Mouse (Mus musculus) kidney, embryonic 15.5 days (tissue): Measurements from ENCODE around the gene Wnk1. TPM values are rescaled to one million over a fixed set of nuclear protein-coding genes. Genes with fewer than 3 reads are reported as not detected.

Source experiments
- ATAC-seq: fragments of 200-750 bp; cut with Nextera tagmentation; replicated peaks from 2 replicates; pipeline ENCODE4 v1.8.0; 2017; ENCODE audit warnings: moderate TSS enrichment; ENCODE audit not compliant: low FRiP score
- H3K27ac ChIP-seq: fragments of 300-500 bp; sonication (generic); 2 replicates; pipeline ENCODE4 v1.5.1; 2015; ENCODE audit warnings: mild to moderate bottlenecking, inconsistent platforms
- H3K27me3 ChIP-seq: fragments of 300-500 bp; sonication (generic); 2 replicates; pipeline ENCODE4 v1.6.1; 2015; ENCODE audit warnings: inconsistent platforms
- H3K36me3 ChIP-seq: fragments of 300-500 bp; sonication (generic); 2 replicates; pipeline ENCODE4 v1.6.1; 2015; ENCODE audit warnings: inconsistent platforms
- H3K4me1 ChIP-seq: fragments of 300-500 bp; sonication (generic); 2 replicates; pipeline ENCODE4 v1.6.1; 2015; ENCODE audit warnings: inconsistent platforms
- H3K4me2 ChIP-seq: fragments of 300-500 bp; sonication (generic); 2 replicates; pipeline ENCODE4 v1.6.1; 2015; ENCODE audit warnings: moderate library complexity, mild to moderate bottlenecking, inconsistent platforms
- H3K4me3 ChIP-seq: fragments of 300-500 bp; sonication (generic); replicated peaks from 2 replicates; pipeline ENCODE4 v1.5.1; 2015; ENCODE audit warnings: mild to moderate bottlenecking, inconsistent platforms
- H3K9ac ChIP-seq: fragments of 300-500 bp; sonication (generic); 2 replicates; pipeline ENCODE4 v1.6.1; 2015; ENCODE audit warnings: mild to moderate bottlenecking, inconsistent platforms
- H3K9me3 ChIP-seq: fragments of 300-500 bp; sonication (generic); replicated peaks from 2 replicates; pipeline ENCODE4 v1.6.1; 2016; ENCODE audit warnings: inconsistent platforms
- WGBS: fragments of 180-500 bp; shearing (Covaris S2); methylation state at CpG from one replicate; pipeline ENCODE4 v1.1.7; 2015; ENCODE audit warnings: mixed read lengths; 5-methylcytosine and 5-hydroxymethylcytosine counted together
- polyA plus RNA-seq: library from polyadenylated mRNA; unstranded; fragments of >200 nt; fragmentation: Nextera tagmentation; extraction: Ambion mirVana; gene quantifications from 2 replicates; pipeline ENCODE4 v1.2.1, GENCODE M21; 2015

Wnk1 gene
- polyA plus RNA-seq, 1 experiment from 2014 or later, result 54.1 TPM

- no peak for ATAC-seq
- Histone ChIP-seq H3K27me3 (no peaks in the 10 kb centered on the region), H3K36me3 (peaks cover 97% of the 10 kb centered on the region), H3K4me1 (no peaks in the 10 kb centered on the region), H3K9ac (no peak overlapping the region), H3K9me3 (no peaks in the 10 kb centered on the region), H3K4me3 (no peak overlapping the region), H3K27ac (no peak overlapping the region), H3K4me2 (no peak overlapping the region)
- 45% methylated on average over 4 of the region's 4 CpGs for WGBS
These were observed 114.1 kb downstream of the Wnk1 start for GRCm38 (mm10) chr6:119924235-119925005.

- Histone ChIP-seq H3K36me3 (peaks cover 95% of the 10 kb centered on the region), H3K9ac (no peak overlapping the region), H3K9me3 (no peaks in the 10 kb centered on the region), H3K27me3 (no peaks in the 10 kb centered on the region), H3K4me2 (no peak overlapping the region), H3K4me3 (no peak overlapping the region), H3K4me1 (no peaks in the 10 kb centered on the region), H3K27ac (no peak overlapping the region)
- 84% methylated on average over 4 of the region's 4 CpGs for WGBS
- no peak for ATAC-seq
These were observed 115.9 kb downstream of the Wnk1 start for GRCm38 (mm10) chr6:119922544-119922943.

- 91% methylated on average over 3 of the region's 3 CpGs for WGBS
- H3K27me3 ChIP-seq, result no peaks in the 10 kb centered on the region
- ATAC-seq, result no peak
- H3K36me3 ChIP-seq, result peaks cover 94% of the 10 kb centered on the region
- H3K4me2 ChIP-seq, result no peak overlapping the region
- H3K4me3 ChIP-seq, result no peak overlapping the region
- H3K27ac ChIP-seq, result no peak overlapping the region
- H3K9me3 ChIP-seq, result no peaks in the 10 kb centered on the region
- H3K4me1 ChIP-seq, result no peaks in the 10 kb centered on the region
- no peak overlapping the region for H3K9ac ChIP-seq
These were observed 116.3 kb downstream of the Wnk1 start for GRCm38 (mm10) chr6:119922136-119922535.

DNA sequence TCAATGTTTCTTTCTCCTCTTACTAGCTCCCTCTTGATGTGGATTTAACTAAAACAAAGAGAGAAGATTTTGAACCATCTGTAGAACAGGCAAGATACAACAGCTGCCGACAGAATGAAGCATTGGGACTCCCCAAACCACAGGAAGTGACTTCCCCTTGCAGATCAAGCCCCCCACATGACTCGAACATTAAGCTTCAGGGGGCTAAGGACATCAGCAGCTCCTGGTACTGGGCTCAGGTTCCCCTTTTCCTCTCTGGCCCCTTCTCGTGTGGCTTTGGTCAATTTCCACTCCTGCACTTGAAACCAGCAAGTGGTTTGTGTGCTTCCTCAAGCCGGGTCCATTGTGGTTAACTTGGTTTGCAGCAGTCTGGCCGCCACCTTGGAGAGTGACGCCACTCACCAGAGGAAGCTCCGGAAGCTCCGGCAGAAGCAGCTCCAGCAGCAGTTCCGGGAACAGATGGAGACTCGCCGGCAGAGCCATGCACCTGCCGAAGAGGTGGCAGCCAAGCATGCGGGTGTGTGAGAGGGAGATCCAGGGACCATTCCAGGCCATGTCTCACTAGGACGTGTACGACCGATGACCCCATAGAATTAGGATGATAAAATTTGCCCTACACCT is 119.8 kb downstream of the Wnk1 start:
- H3K9ac ChIP-seq, result no peak overlapping the region
- H3K36me3 ChIP-seq, result peaks cover 91% of the 10 kb centered on the region
- H3K4me3 ChIP-seq, result no peak overlapping the region
- no peak overlapping the region for H3K4me2 ChIP-seq
- no peak overlapping the region for H3K27ac ChIP-seq
- H3K4me1 ChIP-seq, result no peaks in the 10 kb centered on the region
- 85% methylated on average over 16 of the region's 16 CpGs for WGBS
- H3K9me3 ChIP-seq, result no peaks in the 10 kb centered on the region
- ATAC-seq, result no peak
- H3K27me3 ChIP-seq, result no peaks in the 10 kb centered on the region

GRCm38 (mm10) chr6:119915710-119916109 is 122.8 kb downstream of the Wnk1 start:
- no peak overlapping the region for H3K27ac ChIP-seq
- WGBS, result 92% methylated on average over 5 of the region's 5 CpGs
- no peak overlapping the region for H3K4me2 ChIP-seq
- no peaks in the 10 kb centered on the region for H3K4me1 ChIP-seq
- H3K4me3 ChIP-seq, result no peak overlapping the region
- H3K36me3 ChIP-seq, result peaks cover 89% of the 10 kb centered on the region
- ATAC-seq, result no peak
- no peaks in the 10 kb centered on the region for H3K9me3 ChIP-seq
- no peaks in the 10 kb centered on the region for H3K27me3 ChIP-seq
- H3K9ac ChIP-seq, result no peak overlapping the region

DNA sequence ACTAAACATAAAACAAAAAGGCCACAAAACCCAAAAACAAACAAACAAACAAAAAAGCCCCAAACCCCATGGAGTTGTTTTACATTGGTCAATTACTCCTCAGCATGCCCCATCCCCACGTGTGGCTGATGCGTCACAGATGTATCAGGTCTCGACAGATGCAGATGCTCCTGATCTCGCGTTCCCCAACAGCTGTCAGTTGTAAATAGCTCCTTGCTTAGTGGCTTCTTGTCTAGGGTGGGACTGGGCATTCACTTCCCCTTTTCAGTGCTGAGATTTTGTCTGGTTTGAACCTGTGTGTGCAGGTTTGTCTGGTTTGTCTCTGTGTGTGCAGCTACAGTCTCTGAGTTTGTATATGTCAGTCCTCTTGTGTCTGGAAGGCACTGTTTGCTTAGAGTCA is 126.4 kb downstream of the Wnk1 start:
- ATAC-seq, result no peak
- H3K4me3 ChIP-seq, result no peak overlapping the region
- H3K27me3 ChIP-seq, result no peaks in the 10 kb centered on the region
- peaks cover 58% of the 10 kb centered on the region for H3K36me3 ChIP-seq
- WGBS, result 71% methylated on average over 5 of the region's 5 CpGs
- H3K4me2 ChIP-seq, result no peak overlapping the region
- no peaks in the 10 kb centered on the region for H3K9me3 ChIP-seq
- H3K27ac ChIP-seq, result no peak overlapping the region
- no peak overlapping the region for H3K9ac ChIP-seq
- no peaks in the 10 kb centered on the region for H3K4me1 ChIP-seq

GRCm38 (mm10) chr6:119905461-119905860 is 133.0 kb downstream of the Wnk1 start:
- Histone ChIP-seq H3K4me2 (no peak overlapping the region), H3K9me3 (no peaks in the 10 kb centered on the region), H3K36me3 (peaks cover 10% of the 10 kb centered on the region), H3K27me3 (no peaks in the 10 kb centered on the region), H3K4me1 (peaks cover 12% of the 10 kb centered on the region), H3K4me3 (no peak overlapping the region), H3K27ac (no peak overlapping the region), H3K9ac (no peak overlapping the region)
- no peak for ATAC-seq
- WGBS, result 86% methylated on average over 5 of the region's 5 CpGs

GRCm38 (mm10) chr6:119903081-119903789 is 135.2 kb downstream of the Wnk1 start:
- Histone ChIP-seq H3K4me1 (peaks cover 12% of the 10 kb centered on the region), H3K9me3 (no peaks in the 10 kb centered on the region), H3K4me3 (peak overlapping the region; percentile 78), H3K27me3 (no peaks in the 10 kb centered on the region), H3K9ac (peak overlapping the region; percentile 98), H3K27ac (peak overlapping the region; percentile 96), H3K4me2 (peak overlapping the region; percentile 77), H3K36me3 (peaks cover 10% of the 10 kb centered on the region)
- WGBS, result 16% methylated on average over 15 of the region's 15 CpGs
- no peak for ATAC-seq

DNA sequence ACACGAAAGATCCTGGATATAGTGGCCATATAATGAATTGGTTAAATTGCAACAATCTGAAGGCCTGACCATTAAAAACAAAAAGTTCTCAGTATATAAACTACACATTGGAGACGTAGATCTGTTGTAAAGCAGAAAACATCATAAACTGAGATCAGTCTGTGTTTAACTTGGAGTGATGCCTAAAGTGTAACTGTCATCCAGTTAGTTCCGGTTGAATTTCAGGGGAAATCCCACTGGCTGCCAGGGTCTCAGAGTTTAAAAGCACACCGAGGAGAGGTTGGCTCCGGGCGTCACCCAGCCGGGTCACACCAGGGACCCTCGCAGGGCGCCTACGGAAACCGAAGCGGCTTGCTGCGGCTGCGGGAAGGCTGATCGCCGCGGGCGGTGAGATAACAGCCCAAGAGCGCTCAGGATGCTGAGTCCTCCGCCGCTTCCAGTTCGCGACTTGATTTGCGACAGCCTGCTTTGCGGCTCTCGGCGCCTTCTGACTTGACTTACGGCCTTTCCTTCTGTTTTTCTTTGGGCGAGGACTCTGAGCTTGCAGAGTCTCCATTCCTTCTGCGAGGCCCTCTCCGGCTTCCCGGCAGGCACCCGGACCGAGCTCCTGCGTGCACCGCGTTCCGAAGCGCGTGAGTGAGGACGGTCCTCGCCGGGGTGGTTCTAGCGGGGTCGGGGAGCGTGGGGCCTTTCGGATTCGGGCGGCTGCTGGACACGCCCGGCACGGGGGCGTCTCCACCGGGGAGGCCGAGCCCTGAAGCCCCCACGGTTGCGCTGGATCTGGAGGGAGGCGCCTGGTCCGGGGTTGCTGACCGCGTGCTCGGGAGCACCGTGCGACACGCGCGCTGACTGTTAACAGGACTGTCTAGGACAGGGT is 136.0 kb downstream of the Wnk1 start, which contains the start of gene Rad52:
Gene Rad52 (plus strand): TSS at position 495 of the 877 bp plus-strand sequence.
- peak; percentile 95 for ATAC-seq
- peak within 1 kb of the TSS; percentile 98 for H3K9ac ChIP-seq
- H3K36me3 ChIP-seq, result peaks cover 8% of the 10 kb centered on the region
- peak within 1 kb of the TSS; percentile 78 for H3K4me3 ChIP-seq
- H3K27me3 ChIP-seq, result no peaks in the 10 kb centered on the region
- peaks cover 12% of the 10 kb centered on the region for H3K4me1 ChIP-seq
- peak within 1 kb of the TSS; percentile 77 for H3K4me2 ChIP-seq
- H3K9me3 ChIP-seq, result no peaks in the 10 kb centered on the region
- WGBS, result under 1% methylated on average over 67 of the region's 67 CpGs
- peak within 1 kb of the TSS; percentile 96 for H3K27ac ChIP-seq

DNA sequence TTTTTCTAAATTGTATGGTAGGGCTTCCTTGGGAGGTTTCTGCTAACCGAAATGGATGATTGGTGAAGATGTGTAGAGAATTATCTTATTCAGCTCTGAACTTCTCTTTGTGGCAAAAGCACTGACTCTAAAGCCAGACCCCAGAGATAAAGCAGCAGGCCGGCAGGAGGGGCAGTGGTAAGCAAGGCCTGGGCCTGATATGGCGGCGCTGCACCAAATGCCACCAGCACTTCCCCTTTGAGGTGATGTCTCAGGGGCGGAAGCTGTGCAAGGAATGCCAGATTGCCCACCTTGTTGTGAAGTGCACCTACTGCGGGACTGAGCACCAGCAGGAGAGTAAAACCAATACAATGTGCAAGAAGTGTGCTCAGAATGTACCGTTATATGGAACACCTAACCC is 145.8 kb downstream of the Wnk1 start:
- 87% methylated on average over 7 of the region's 7 CpGs for WGBS
- H3K9ac ChIP-seq, result no peak overlapping the region
- ATAC-seq, result no peak

GRCm38 (mm10) chr6:119883151-119883550 is 155.3 kb downstream of the Wnk1 start:
- H3K36me3 ChIP-seq, result no peaks in the 10 kb centered on the region
- H3K4me1 ChIP-seq, result no peaks in the 10 kb centered on the region
- peak overlapping the region; percentile 41; the same call in 1 of the 2 replicates for H3K27ac ChIP-seq
- no peak for ATAC-seq
- H3K9me3 ChIP-seq, result no peaks in the 10 kb centered on the region
- 67% methylated on average over 7 of the region's 7 CpGs for WGBS
- no peak overlapping the region for H3K4me3 ChIP-seq
- no peak overlapping the region for H3K9ac ChIP-seq
- H3K27me3 ChIP-seq, result no peaks in the 10 kb centered on the region
- no peak overlapping the region for H3K4me2 ChIP-seq

More for the DNA sequence above, 145.8 kb downstream of the Wnk1 start:
- Histone ChIP-seq H3K4me3 (no peak overlapping the region), H3K27me3 (no peaks in the 10 kb centered on the region), H3K4me2 (no peak overlapping the region), H3K27ac (no peak overlapping the region), H3K36me3 (no peaks in the 10 kb centered on the region), H3K4me1 (no peaks in the 10 kb centered on the region), H3K9me3 (no peaks in the 10 kb centered on the region)
